Mouse (Mus musculus) thymus, adult 2 months (tissue): ENCODE measurements around the gene Fut7. TPM values are rescaled to one million over a fixed set of nuclear protein-coding genes. Genes with fewer than 3 reads are reported as not detected.

Experiments used
- DNase-seq: peaks from one replicate; pipeline ENCODE4 v3.0.0; 2021
- H3K27ac ChIP-seq: fragments of 200-500 bp; 2 replicates; pipeline ENCODE4 v1.5.1; 2012; ENCODE audit warnings: low read length, control low read depth; ENCODE audit not compliant: control insufficient read depth, insufficient read depth
- H3K27me3 ChIP-seq: fragments of 200-500 bp; 2 replicates; pipeline ENCODE4 v1.6.1; 2012; ENCODE audit warnings: mild to moderate bottlenecking, low read length, moderate library complexity, mixed read lengths; ENCODE audit not compliant: control insufficient read depth, insufficient read depth
- H3K36me3 ChIP-seq: fragments of 200-500 bp; 2 replicates; pipeline ENCODE4 v1.6.1; 2012; ENCODE audit warnings: mild to moderate bottlenecking, low read length, moderate library complexity; ENCODE audit not compliant: control insufficient read depth, insufficient read depth
- H3K4me1 ChIP-seq: fragments of 200-500 bp; replicated peaks from 2 replicates; pipeline ENCODE4 v1.6.1; 2012; ENCODE audit warnings: low read length; ENCODE audit not compliant: control insufficient read depth, insufficient read depth
- H3K4me3 ChIP-seq: fragments of 200-500 bp; 2 replicates; pipeline ENCODE4 v1.5.1; 2012; ENCODE audit warnings: mild to moderate bottlenecking, low read length, control low read depth, moderate library complexity; ENCODE audit not compliant: control insufficient read depth, insufficient read depth
- CTCF ChIP-seq: fragments of 200-500 bp; IDR thresholded peaks from 2 replicates; pipeline ENCODE4 v1.5.1; 2012; ENCODE audit warnings: mild to moderate bottlenecking, control low read depth, low read length, moderate library complexity, borderline replicate concordance; ENCODE audit not compliant: control insufficient read depth, poor library complexity, insufficient read depth; ENCODE audit errors: extremely low read depth
- POLR2A ChIP-seq: fragments of 200-500 bp; IDR thresholded peaks from 2 replicates; pipeline ENCODE4 v1.6.1; 2012; ENCODE audit warnings: mild to moderate bottlenecking, low read length, control low read depth, moderate library complexity; ENCODE audit not compliant: control insufficient read depth, poor library complexity, insufficient read depth; ENCODE audit errors: extremely low read depth
- WGBS: fragments of 180-500 bp; shearing (Covaris S2); methylation state at CpG from one replicate; pipeline ENCODE4 v1.1.7; 2018; 5-methylcytosine and 5-hydroxymethylcytosine counted together
- polyA plus RNA-seq: library from polyadenylated mRNA; depleted of rRNA; stranded (reverse); fragments of >200 nt; gene quantifications from 2 replicates; pipeline ENCODE4 v1.2.3, GENCODE M21; 2012

The Fut7 gene
- polyA plus RNA-seq, 1 experiment = 2.0 TPM

DNA sequence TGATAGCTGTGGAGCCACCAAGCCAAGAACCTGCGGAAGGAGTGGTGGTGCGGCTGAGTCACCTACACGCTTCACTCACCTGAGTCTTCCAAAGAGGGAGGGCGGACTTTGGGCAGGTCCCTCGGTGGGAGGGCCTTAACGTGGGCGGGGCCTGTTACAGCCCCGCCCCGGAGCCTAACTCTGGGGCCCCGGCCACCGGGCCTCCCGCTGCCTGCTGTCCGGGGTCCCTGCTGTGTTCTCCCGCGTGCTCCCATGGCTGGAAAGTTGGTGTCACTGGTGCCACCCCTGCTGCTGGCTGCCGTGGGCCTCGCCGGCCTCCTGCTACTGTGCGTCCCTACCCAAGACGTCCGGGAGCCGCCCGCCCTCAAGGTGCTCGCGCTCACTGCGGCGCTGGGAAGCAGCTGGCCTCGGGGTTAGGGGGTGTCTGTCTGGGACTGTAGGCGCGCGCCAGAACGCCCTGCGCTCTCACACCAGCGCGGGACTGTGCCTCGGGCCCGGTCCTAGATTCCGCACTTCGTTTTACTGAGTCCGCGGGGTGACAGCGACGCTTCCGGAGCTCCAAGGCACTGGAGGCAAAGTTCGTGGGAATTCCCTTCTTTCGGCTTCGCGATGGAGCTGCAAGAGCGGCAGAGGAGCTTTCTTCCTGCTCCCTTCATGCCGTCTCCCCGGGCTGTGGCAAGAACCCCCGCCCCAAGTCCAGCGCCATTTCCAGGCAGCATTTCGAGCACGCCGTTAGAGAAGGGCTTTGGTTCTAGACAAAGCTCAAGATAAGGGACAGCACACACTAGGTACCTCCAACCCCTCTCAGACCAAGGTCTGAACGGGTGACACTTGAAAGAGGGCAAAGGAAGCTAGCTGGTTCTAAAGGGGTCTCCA lies 27.1 kb upstream of the Fut7 start, which contains the start of gene Entpd2:
Gene Entpd2 (plus strand): TSS at position 154 of the 876 bp plus-strand sequence.
- peak within 1 kb of the TSS; percentile 19; the same call in 1 of the 2 replicates for H3K4me3 ChIP-seq
- H3K27ac ChIP-seq = no peak within 1 kb of the TSS
- DNase-seq = no peak
- no peak for TF ChIP-seq POLR2A
- no peak for TF ChIP-seq CTCF
- H3K4me1 ChIP-seq = peaks cover 7% of the 10 kb centered on the region
- 4% methylated on average over 57 of the region's 57 CpGs for WGBS
- peaks cover 8% of the 10 kb centered on the region; the same call in 1 of the 2 replicates for H3K27me3 ChIP-seq
- H3K36me3 ChIP-seq = no peaks in the 10 kb centered on the region

DNA sequence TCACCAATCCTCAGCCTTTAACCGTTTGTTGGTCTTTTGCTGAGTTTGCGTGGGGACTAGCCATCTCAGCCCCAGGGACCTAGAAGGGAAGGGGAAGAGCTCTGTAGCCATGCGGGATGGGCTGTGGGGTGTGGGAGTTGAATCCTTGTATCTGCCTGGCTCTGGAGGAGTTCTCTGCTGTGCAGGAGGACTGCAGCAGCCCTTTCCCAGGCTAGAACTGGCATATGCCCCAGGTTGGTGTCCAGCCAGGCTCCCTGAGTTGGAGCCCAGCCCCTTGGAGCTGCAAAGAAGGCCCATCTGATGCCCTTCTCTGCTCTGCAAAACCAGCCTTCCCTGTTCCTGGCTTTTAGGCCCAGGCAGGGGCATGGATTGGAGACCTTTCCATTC lies 26.5 kb upstream of the Fut7 start:
- TF ChIP-seq POLR2A (no peak), CTCF (no peak)
- WGBS = 59% methylated on average over 3 of the region's 3 CpGs
- no peak for DNase-seq

DNA sequence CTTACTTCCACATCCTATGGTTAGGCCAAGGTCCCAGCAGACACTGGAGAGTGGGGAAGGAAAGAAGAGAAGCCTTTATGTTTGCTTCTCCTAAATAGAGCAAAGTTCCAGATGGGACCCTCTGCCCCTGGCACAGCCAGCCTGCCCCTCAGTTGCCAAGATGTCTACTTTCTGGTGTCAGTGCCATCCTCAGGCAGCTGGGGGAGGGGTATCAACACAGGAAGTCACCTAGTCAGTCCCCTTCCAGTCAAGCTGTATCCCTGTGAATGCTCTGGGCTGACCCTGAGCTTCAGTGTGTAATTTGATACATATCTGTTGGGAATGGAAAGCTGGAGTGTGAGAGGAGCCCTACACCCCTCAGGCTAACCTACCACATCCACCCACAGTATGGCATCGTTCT lies 26.1 kb upstream of the Fut7 start:
- H3K4me3 ChIP-seq = no peak overlapping the region
- WGBS = 83% methylated on average over 1 of the region's 1 CpGs
- H3K27ac ChIP-seq = no peak overlapping the region
- no peaks in the 10 kb centered on the region for H3K36me3 ChIP-seq
- H3K27me3 ChIP-seq = peaks cover 8% of the 10 kb centered on the region; the same call in 1 of the 2 replicates
- no peak for DNase-seq
- no peak for TF ChIP-seq CTCF
- TF ChIP-seq POLR2A = no peak
- peaks cover 7% of the 10 kb centered on the region for H3K4me1 ChIP-seq

More for the DNA sequence above, 26.5 kb upstream of the Fut7 start:
- Histone ChIP-seq H3K36me3 (no peaks in the 10 kb centered on the region), H3K4me3 (no peak overlapping the region), H3K27me3 (peaks cover 8% of the 10 kb centered on the region; the same call in 1 of the 2 replicates), H3K4me1 (peaks cover 7% of the 10 kb centered on the region), H3K27ac (no peak overlapping the region)

DNA sequence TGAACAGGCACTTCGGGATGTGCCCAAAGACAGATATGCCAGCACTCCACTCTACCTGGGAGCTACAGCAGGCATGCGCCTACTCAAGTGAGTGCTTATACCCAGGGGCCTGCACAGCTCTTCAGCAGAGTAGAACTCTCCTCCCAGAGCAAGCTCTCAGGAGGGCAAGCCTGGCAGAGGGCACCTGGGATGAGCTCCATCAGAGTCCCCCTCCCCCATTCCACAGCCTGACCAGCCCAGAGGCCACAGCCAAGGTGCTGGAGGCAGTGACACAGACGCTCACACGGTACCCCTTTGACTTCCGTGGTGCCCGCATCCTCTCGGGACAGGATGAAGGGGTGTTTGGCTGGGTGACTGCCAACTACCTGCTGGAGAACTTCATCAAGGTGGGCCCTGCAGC lies 25.0 kb upstream of the Fut7 start:
- H3K27me3 ChIP-seq = peaks cover 11% of the 10 kb centered on the region; the same call in 1 of the 2 replicates
- TF ChIP-seq POLR2A (no peak), CTCF (no peak)
- no peak for DNase-seq
- H3K27ac ChIP-seq = no peak overlapping the region
- WGBS = 94% methylated on average over 7 of the region's 7 CpGs
- no peak overlapping the region for H3K4me3 ChIP-seq
- H3K4me1 ChIP-seq = peaks cover 12% of the 10 kb centered on the region
- no peaks in the 10 kb centered on the region for H3K36me3 ChIP-seq

DNA sequence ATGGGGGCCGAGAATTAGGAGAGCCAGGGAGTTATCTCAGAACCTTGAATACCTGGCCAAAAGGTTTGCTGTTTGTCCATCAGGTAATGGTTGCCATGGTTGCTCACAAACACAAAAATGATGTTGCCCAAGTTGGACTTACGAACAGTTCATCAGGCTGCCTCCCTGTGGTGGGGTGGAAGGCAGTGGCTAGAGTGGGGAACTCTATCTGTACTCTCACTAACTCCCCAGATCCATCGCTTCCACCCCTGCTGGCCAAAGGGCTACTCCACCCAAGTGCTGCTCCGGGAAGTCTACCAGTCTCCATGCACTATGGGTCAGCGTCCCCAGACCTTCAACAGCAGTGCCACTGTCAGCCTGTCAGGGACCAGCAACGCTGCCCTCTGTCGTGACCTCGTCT lies 24.0 kb upstream of the Fut7 start, which contains the start of gene Npdc1:
Gene Npdc1 (plus strand): TSS at position 301 of the 400 bp plus-strand sequence.
- WGBS = 77% methylated on average over 8 of the region's 8 CpGs
- no peaks in the 10 kb centered on the region for H3K36me3 ChIP-seq
- no peak for TF ChIP-seq CTCF
- no peak for TF ChIP-seq POLR2A
- H3K4me3 ChIP-seq = no peak within 1 kb of the TSS
- H3K27ac ChIP-seq = no peak within 1 kb of the TSS
- peaks cover 17% of the 10 kb centered on the region; the same call in 1 of the 2 replicates for H3K27me3 ChIP-seq
- peaks cover 17% of the 10 kb centered on the region for H3K4me1 ChIP-seq
- DNase-seq = no peak

DNA sequence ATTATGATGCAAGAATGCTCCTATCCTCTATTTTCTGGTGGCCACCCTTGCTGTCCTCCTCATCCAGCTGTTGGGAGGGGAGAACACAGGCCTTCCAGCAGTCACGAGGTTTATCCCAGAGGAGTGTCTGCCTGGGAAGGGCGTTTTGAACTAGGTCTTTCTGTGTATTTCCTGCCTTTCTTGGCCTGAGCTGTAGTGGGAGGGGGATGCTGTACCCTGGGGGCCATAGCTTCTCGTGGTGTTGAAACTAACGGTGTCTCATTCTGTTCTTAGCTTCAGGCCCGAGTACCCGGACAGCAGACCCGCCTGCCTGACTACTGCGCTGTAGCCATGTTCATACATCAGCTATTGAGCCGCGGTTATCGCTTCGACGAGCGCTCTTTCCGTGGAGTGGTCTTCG lies 22.8 kb upstream of the Fut7 start:
- Histone ChIP-seq H3K4me1 (peaks cover 17% of the 10 kb centered on the region), H3K27ac (no peak overlapping the region), H3K36me3 (no peaks in the 10 kb centered on the region), H3K27me3 (peaks cover 21% of the 10 kb centered on the region; the same call in 1 of the 2 replicates), H3K4me3 (no peak overlapping the region)
- 29% methylated on average over 16 of the region's 16 CpGs for WGBS
- DNase-seq = no peak
- no peak for TF ChIP-seq CTCF
- TF ChIP-seq POLR2A = no peak

DNA sequence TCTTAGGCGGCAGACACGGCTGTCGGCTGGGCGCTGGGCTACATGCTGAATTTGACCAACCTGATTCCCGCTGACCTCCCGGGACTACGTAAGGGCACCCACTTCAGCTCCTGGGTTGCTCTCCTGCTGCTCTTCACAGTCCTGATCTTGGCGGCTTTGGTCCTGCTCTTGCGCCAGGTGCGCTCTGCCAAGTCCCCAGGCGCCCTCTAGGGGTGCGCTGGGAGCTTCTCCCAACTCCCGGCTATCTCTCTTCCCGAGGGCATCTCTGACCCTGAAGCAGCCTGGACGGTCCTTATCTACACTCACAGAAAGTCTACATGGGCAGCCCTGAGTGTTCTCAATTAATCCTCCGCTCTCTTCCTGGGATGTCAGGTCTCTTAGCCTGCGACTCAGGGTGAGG lies 22.3 kb upstream of the Fut7 start:
- Histone ChIP-seq H3K4me1 (peaks cover 17% of the 10 kb centered on the region), H3K27me3 (peaks cover 21% of the 10 kb centered on the region; the same call in 1 of the 2 replicates), H3K36me3 (no peaks in the 10 kb centered on the region), H3K27ac (no peak overlapping the region), H3K4me3 (no peak overlapping the region)
- peak; percentile 37 for DNase-seq
- TF ChIP-seq CTCF = peak; percentile 55
- TF ChIP-seq POLR2A = no peak
- 5% methylated on average over 17 of the region's 17 CpGs for WGBS
